Mouse (Mus musculus) ES-E14 (cell line): ENCODE data around the gene Neurl4.
"Not testable (repeated sequence)": the region's sequence is repeated elsewhere in the genome, so short reads cannot be mapped to it uniquely, and the experiment has no call there.

Source experiments
- CHD2 ChIP-seq: IDR thresholded peaks from 2 replicates; pipeline ENCODE4 v1.6.1; 2014; ENCODE audit warnings: mild to moderate bottlenecking, low read depth, low read length, inconsistent platforms
- HCFC1 ChIP-seq: IDR thresholded peaks from 2 replicates; pipeline ENCODE4 v1.6.1; 2012; ENCODE audit warnings: low read length, inconsistent platforms, borderline replicate concordance; ENCODE audit not compliant: insufficient read depth
- MAFK ChIP-seq: IDR thresholded peaks from 2 replicates; pipeline ENCODE4 v1.6.1; 2014; ENCODE audit warnings: mild to moderate bottlenecking, low read depth, low read length, inconsistent platforms; ENCODE audit not compliant: insufficient read depth
- ZC3H11A ChIP-seq: IDR thresholded peaks from 2 replicates; pipeline ENCODE4 v1.6.1; 2012; ENCODE audit warnings: low read depth, mild to moderate bottlenecking, inconsistent platforms, low read length, borderline replicate concordance
- ZNF384 ChIP-seq: IDR thresholded peaks from 2 replicates; pipeline ENCODE4 v1.6.1; 2012; ENCODE audit warnings: low read depth, low read length, inconsistent platforms

GRCm38 (mm10) chr11:69916652-69917378, 15.9 kb downstream of the Neurl4 start:
- TF ChIP-seq ZC3H11A, CHD2, HCFC1, MAFK, ZNF384: not testable (repeated sequence)
